ENCODE assay signal across 7 mouse cellular contexts in the genomic region with DNA sequence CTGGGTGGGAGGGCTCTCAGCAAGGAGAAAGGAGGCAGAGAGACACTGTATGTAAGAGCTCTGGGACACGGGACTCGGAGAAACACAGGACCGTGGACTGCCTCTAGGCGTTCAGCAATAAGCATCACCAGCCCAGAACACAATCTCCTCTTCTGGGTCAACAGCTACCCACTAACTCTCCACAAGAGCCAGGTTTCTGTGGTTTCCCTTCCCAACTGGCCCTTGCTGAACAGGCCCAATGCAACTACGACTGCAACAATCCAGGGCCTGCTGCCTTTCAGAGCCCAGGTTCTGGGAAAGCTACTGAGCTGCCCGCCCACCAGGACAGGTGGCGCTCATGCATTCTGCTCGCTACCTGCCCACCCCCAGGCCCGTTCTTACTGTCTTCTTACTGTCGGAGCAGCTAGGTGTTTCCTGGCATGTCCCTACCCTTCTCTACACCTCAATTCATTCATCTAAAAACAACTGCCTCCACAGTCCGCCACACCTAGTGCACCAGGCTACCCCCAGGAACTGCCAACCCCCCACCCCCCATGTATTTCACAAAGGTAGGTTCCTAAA. TPM values are rescaled to one million over a fixed set of nuclear protein-coding genes. Genes with fewer than 3 reads are reported as not detected.
A peak's percentile ranks its signal among the peaks of the same experiment; 100 is the strongest.
DNase-seq lines count a peak whose midpoint lies in the region; ATAC-seq and TF ChIP-seq lines count a peak whose summit lies in the region.

No protein-coding gene starts in this region.

- no peak overlapping the region for H3K9ac ChIP-seq in lung, embryonic 14.5 days
- no peak overlapping the region for H3K9ac ChIP-seq in embryonic facial prominence, embryonic 11.5 days (replicated peaks; ENCODE audit: low read length)
- peak overlapping the region; percentile 3; the same call in 1 of the 2 replicates for H3K9ac ChIP-seq in hindbrain, embryonic 11.5 days (ENCODE audit: low read depth, low read length)
- peak overlapping the region; percentile 73 for H3K9ac ChIP-seq in midbrain, embryonic 13.5 days (replicated peaks)

- 66% methylated on average over 11 of the region's 11 CpGs for WGBS in lung, embryonic 14.5 days
- WGBS in embryonic facial prominence, embryonic 11.5 days = 80% methylated on average over 11 of the region's 11 CpGs
- 86% methylated on average over 11 of the region's 11 CpGs for WGBS in hindbrain, embryonic 11.5 days
- 80% methylated on average over 11 of the region's 11 CpGs for WGBS in midbrain, embryonic 13.5 days

- no peak for TF ChIP-seq CTCF in lung, embryonic 14.5 days (IDR thresholded peaks at IDR 0.05; ENCODE audit: low read depth)

- H3K27ac ChIP-seq in lung, embryonic 14.5 days (ENCODE audit: low read depth) = peak overlapping the region; percentile 42; the same call in 1 of the 2 replicates
- H3K27ac ChIP-seq in embryonic facial prominence, embryonic 11.5 days (replicated peaks; ENCODE audit: low read depth, low read length) = no peak overlapping the region
- H3K27ac ChIP-seq in hindbrain, embryonic 11.5 days (ENCODE audit: low read depth, low read length) = no peak overlapping the region
- H3K27ac ChIP-seq in midbrain, embryonic 13.5 days = 0 out of 2 replicates have a peak overlapping the region, but pooled peaks have one; percentile 35

- no peaks in the 10 kb centered on the region; the same call in 1 of the 2 replicates for H3K4me1 ChIP-seq in lung, embryonic 14.5 days (ENCODE audit: insufficient read depth)
- peaks cover 3% of the 10 kb centered on the region; the same call in 1 of the 2 replicates for H3K4me1 ChIP-seq in embryonic facial prominence, embryonic 11.5 days (ENCODE audit: control insufficient read depth, insufficient read depth, low read length)
- no peaks in the 10 kb centered on the region for H3K4me1 ChIP-seq in hindbrain, embryonic 11.5 days (replicated peaks; ENCODE audit: control insufficient read depth, insufficient read depth, low read length)
- H3K4me1 ChIP-seq in midbrain, embryonic 13.5 days (replicated peaks) = peaks cover 16% of the 10 kb centered on the region

- ATAC-seq in lung, embryonic 14.5 days (ENCODE audit: insufficient read depth) = no peak
- no peak for ATAC-seq in embryonic facial prominence, embryonic 11.5 days (replicated peaks; ENCODE audit: insufficient number of reproducible peaks, low FRiP score, low TSS enrichment, low read depth)
- ATAC-seq in hindbrain, embryonic 11.5 days (ENCODE audit: low FRiP score) = no peak
- ATAC-seq in midbrain, embryonic 13.5 days = no peak

- H3K4me2 ChIP-seq in lung, embryonic 14.5 days = peak overlapping the region; percentile 84
- peak overlapping the region; percentile 84; the same call in 1 of the 2 replicates for H3K4me2 ChIP-seq in embryonic facial prominence, embryonic 11.5 days (ENCODE audit: low read depth, low read length)
- peak overlapping the region; percentile 66; the same call in 1 of the 2 replicates for H3K4me2 ChIP-seq in hindbrain, embryonic 11.5 days (replicated peaks; ENCODE audit: low read depth, low read length)
- peak overlapping the region; percentile 76 for H3K4me2 ChIP-seq in midbrain, embryonic 13.5 days (replicated peaks)

- DNase-seq in lung, embryonic 14.5 days = no peak
- no peak for DNase-seq in lung, postnatal 10 days
- no peak for DNase-seq in embryonic facial prominence, embryonic 11.5 days (ENCODE audit: low spot score)
- DNase-seq in hindbrain, embryonic 11.5 days (ENCODE audit: low spot score) = no peak
- DNase-seq in left cerebral cortex, adult 9 months (ENCODE audit: low spot score in 2 of 2) = no peak
- no peak for DNase-seq in lung, postnatal 36 days

- H3K4me3 ChIP-seq in lung, embryonic 14.5 days (ENCODE audit: low read depth, low read length) = peak overlapping the region; percentile 55; the same call in 1 of the 2 replicates
- no peak overlapping the region for H3K4me3 ChIP-seq in embryonic facial prominence, embryonic 11.5 days (ENCODE audit: low read depth, low read length)
- peak overlapping the region; percentile 41; the same call in 1 of the 2 replicates for H3K4me3 ChIP-seq in hindbrain, embryonic 11.5 days (ENCODE audit: low read depth, low read length)
- H3K4me3 ChIP-seq in midbrain, embryonic 13.5 days (replicated peaks) = peak overlapping the region; percentile 59; the same call in 1 of the 2 replicates

- peaks cover 7% of the 10 kb centered on the region for H3K27me3 ChIP-seq in lung, embryonic 14.5 days (ENCODE audit: insufficient read depth, low read length)
- H3K27me3 ChIP-seq in embryonic facial prominence, embryonic 11.5 days (ENCODE audit: control insufficient read depth, insufficient read depth, low read length) = peaks cover 2% of the 10 kb centered on the region; the same call in 1 of the 2 replicates
- H3K27me3 ChIP-seq in hindbrain, embryonic 11.5 days (ENCODE audit: control insufficient read depth, insufficient read depth, low read length) = peaks cover 3% of the 10 kb centered on the region
- H3K27me3 ChIP-seq in midbrain, embryonic 13.5 days = peaks cover 11% of the 10 kb centered on the region

- H3K9me3 ChIP-seq in lung, embryonic 14.5 days (ENCODE audit: low read depth, low read length) = no peaks in the 10 kb centered on the region; the same call in 1 of the 2 replicates
- H3K9me3 ChIP-seq in embryonic facial prominence, embryonic 11.5 days (replicated peaks; ENCODE audit: control insufficient read depth, low read length) = no peaks in the 10 kb centered on the region
- H3K9me3 ChIP-seq in hindbrain, embryonic 11.5 days (ENCODE audit: control insufficient read depth, low read length) = no peaks in the 10 kb centered on the region
- H3K9me3 ChIP-seq in midbrain, embryonic 13.5 days = no peaks in the 10 kb centered on the region

- no peaks in the 10 kb centered on the region for H3K36me3 ChIP-seq in lung, embryonic 14.5 days (ENCODE audit: insufficient read depth)
- no peaks in the 10 kb centered on the region for H3K36me3 ChIP-seq in embryonic facial prominence, embryonic 11.5 days (replicated peaks; ENCODE audit: control insufficient read depth, insufficient read depth, low read depth, low read length)
- no peaks in the 10 kb centered on the region for H3K36me3 ChIP-seq in hindbrain, embryonic 11.5 days (ENCODE audit: control insufficient read depth, insufficient read depth, low read length)
- 0 out of 2 replicates have a peak, but pooled peaks cover 3% of the 10 kb centered on the region for H3K36me3 ChIP-seq in midbrain, embryonic 13.5 days

RNA-seq across cellular contexts. Expression of a gene that starts 35.5 kb away (rescaled TPM):
- 19.8 and 23.2 TPM in 2 replicates for polyA plus RNA-seq in lung, embryonic 14.5 days (2014; fragmentation: Nextera tagmentation; extraction: Ambion mirVana)
- 7.6 and 7.9 TPM in 2 replicates for polyA plus RNA-seq in embryonic facial prominence, embryonic 11.5 days (2014; fragmentation: Nextera tagmentation; extraction: Ambion mirVana)
- 6.0 and 9.3 TPM in 2 replicates for polyA plus RNA-seq in hindbrain, embryonic 11.5 days (2014; fragmentation: Nextera tagmentation; extraction: Ambion mirVana)
- 3.1 and 3.8 TPM in 2 replicates for polyA plus RNA-seq in midbrain, embryonic 13.5 days (2015; fragmentation: Nextera tagmentation; extraction: Ambion mirVana)

RNA-seq across cellular contexts. Expression of a gene that starts 44.0 kb away (rescaled TPM):
- polyA plus RNA-seq in lung, embryonic 14.5 days (2014; fragmentation: Nextera tagmentation; extraction: Ambion mirVana) = 2.3 TPM in 2 replicates
- 0.75 and 1.3 TPM in 2 replicates for polyA plus RNA-seq in embryonic facial prominence, embryonic 11.5 days (2014; fragmentation: Nextera tagmentation; extraction: Ambion mirVana)
- polyA plus RNA-seq in hindbrain, embryonic 11.5 days (2014; fragmentation: Nextera tagmentation; extraction: Ambion mirVana) = 1.7 and 2.2 TPM in 2 replicates
- polyA plus RNA-seq in midbrain, embryonic 13.5 days (2015; fragmentation: Nextera tagmentation; extraction: Ambion mirVana) = 3.0 and 4.3 TPM in 2 replicates

Comparison
In these comparisons a context has a peak if more than half of its experiments do, and no peak if none do; other contexts are left out.
1. H3K27ac ChIP-seq: peak in lung, embryonic 14.5 days (single experiment) and midbrain, embryonic 13.5 days (single experiment); none in embryonic facial prominence, embryonic 11.5 days (single experiment) and hindbrain, embryonic 11.5 days (single experiment).
2. H3K9ac ChIP-seq: peak in hindbrain, embryonic 11.5 days (single experiment) and midbrain, embryonic 13.5 days (single experiment); none in lung, embryonic 14.5 days (single experiment) and embryonic facial prominence, embryonic 11.5 days (single experiment).
3. Peak in every context shown above with its lines, with median percentiles within 50 percentile points of each other: H3K4me2 ChIP-seq.